Mouse (Mus musculus): ENCODE results near the gene Nop16.

GRCm38 (mm10) chr13:54610972-54611754 lies 21.3 kb upstream of the Nop16 start, which contains the start of gene Cltb:
- TF ChIP-seq CTCF (IDR thresholded peaks at IDR 0.05; ENCODE audit: low read depth), result no peak
- no peak for TF ChIP-seq EP300 (IDR thresholded peaks at IDR 0.05; ENCODE audit: low read depth)

Measured in liver, postnatal 0 days (tissue).